7 mouse cellular contexts compared by ENCODE assay signal in the genomic region with DNA sequence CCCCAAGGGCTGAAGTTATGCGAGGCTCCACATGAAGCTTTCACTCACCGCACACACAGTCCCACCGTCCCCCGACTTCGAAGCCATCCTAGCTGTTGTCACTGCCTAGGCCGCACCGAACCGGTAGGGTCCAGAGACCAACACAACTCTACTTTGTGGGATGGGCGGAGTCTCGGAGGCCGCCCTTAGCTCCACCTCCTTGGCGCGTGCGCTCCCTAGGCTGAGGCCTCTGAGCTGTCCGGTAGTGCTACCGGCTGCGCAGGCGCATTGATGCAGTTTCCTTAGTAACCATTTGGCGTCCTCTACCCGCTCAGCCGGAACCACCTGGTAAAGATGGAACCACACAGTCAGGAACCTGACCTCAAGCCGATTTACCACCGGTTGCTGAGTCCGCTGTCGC. TPM values are rescaled to one million over a fixed set of nuclear protein-coding genes. Genes with fewer than 3 reads are reported as not detected.
DNase-seq lines count a peak whose midpoint lies in the region; ATAC-seq and TF ChIP-seq lines count a peak whose summit lies in the region.

A gene (minus strand): TSS at position 184 of the 400 bp plus-strand sequence.
A gene (plus strand): TSS at position 218 of the 400 bp plus-strand sequence.

- H3K4me2 ChIP-seq in intestine, postnatal 0 days (replicated peaks; ENCODE audit: low read depth): peak within 1 kb of the TSS; percentile 91
- H3K4me2 ChIP-seq in midbrain, embryonic 12.5 days (replicated peaks): peak within 1 kb of the TSS; percentile 97

- no peak within 1 kb of the TSS for H3K27ac ChIP-seq in intestine, postnatal 0 days (ENCODE audit: low read depth, low read length)
- H3K27ac ChIP-seq in midbrain, embryonic 12.5 days (replicated peaks): no peak within 1 kb of the TSS; the same call in 1 of the 2 replicates
- peak within 1 kb of the TSS; percentile 28 for H3K27ac ChIP-seq in small intestine, adult 2 months (ENCODE audit: insufficient read depth, low read depth, low read length)

- no peaks in the 10 kb centered on the region for H3K9me3 ChIP-seq in intestine, postnatal 0 days (ENCODE audit: control insufficient read depth)
- H3K9me3 ChIP-seq in midbrain, embryonic 12.5 days: no peaks in the 10 kb centered on the region

- under 1% methylated on average over 25 of the region's 25 CpGs for WGBS in intestine, postnatal 0 days
- under 1% methylated on average over 25 of the region's 25 CpGs for WGBS in midbrain, embryonic 12.5 days
- WGBS in small intestine, adult 2 months: 1% methylated on average over 25 of the region's 25 CpGs

- peak within 1 kb of the TSS; percentile 47 for H3K4me3 ChIP-seq in intestine, postnatal 0 days (ENCODE audit: low read depth, low read length)
- peak within 1 kb of the TSS; percentile 62 for H3K4me3 ChIP-seq in midbrain, embryonic 12.5 days
- H3K4me3 ChIP-seq in small intestine, adult 2 months (ENCODE audit: low read depth, low read length): peak within 1 kb of the TSS; percentile 82

- H3K36me3 ChIP-seq in intestine, postnatal 0 days (ENCODE audit: control insufficient read depth, insufficient read depth): peaks cover 3% of the 10 kb centered on the region; the same call in 1 of the 2 replicates
- H3K36me3 ChIP-seq in midbrain, embryonic 12.5 days: no peaks in the 10 kb centered on the region
- H3K36me3 ChIP-seq in small intestine, adult 2 months (ENCODE audit: control insufficient read depth, insufficient read depth, low read length): no peaks in the 10 kb centered on the region

- DNase-seq in adrenal gland, adult 2 months: peak; percentile 98
- peak; percentile 89 for DNase-seq in embryo, embryonic 11.5 days (ENCODE audit: low read depth, low spot score)
- DNase-seq in gastrocnemius, postnatal 4 days (ENCODE audit: low spot score in 2 of 2): peak; percentile 90 to 96
- DNase-seq in left cerebral cortex, postnatal 4 days: peak; percentile 96

- intact Hi-C loops in left cerebral cortex, postnatal 4 days (cut with DNase I): no loop called here

- ATAC-seq in intestine, postnatal 0 days: peak; percentile 96
- ATAC-seq in midbrain, embryonic 12.5 days (ENCODE audit: low FRiP score, low read depth): peak; percentile 97

- peak within 1 kb of the TSS; percentile 71 for H3K9ac ChIP-seq in intestine, postnatal 0 days (ENCODE audit: low read depth, low read length)
- peak within 1 kb of the TSS; percentile 73 for H3K9ac ChIP-seq in midbrain, embryonic 12.5 days (replicated peaks)

- H3K4me1 ChIP-seq in intestine, postnatal 0 days (replicated peaks; ENCODE audit: control insufficient read depth, insufficient read depth, low read length): peaks cover 7% of the 10 kb centered on the region; the same call in 1 of the 2 replicates
- peaks cover 19% of the 10 kb centered on the region for H3K4me1 ChIP-seq in midbrain, embryonic 12.5 days
- H3K4me1 ChIP-seq in small intestine, adult 2 months (ENCODE audit: control insufficient read depth, insufficient read depth, insufficient read length, low read length): peaks cover 18% of the 10 kb centered on the region

- TF ChIP-seq POLR2A in small intestine, adult 2 months (IDR thresholded peaks at IDR 0.05; ENCODE audit: low read depth, low read length): peak; percentile 77; the same call in 1 of the 2 replicates

- no peak for TF ChIP-seq CTCF in intestine, postnatal 0 days (IDR thresholded peaks at IDR 0.05; ENCODE audit: low read depth)
- TF ChIP-seq CTCF in small intestine, adult 2 months (IDR thresholded peaks at IDR 0.05; ENCODE audit: extremely low read depth, insufficient read length, insufficient replicate concordance, low read depth, low read length): no peak

- peaks cover 16% of the 10 kb centered on the region; the same call in 1 of the 2 replicates for H3K27me3 ChIP-seq in intestine, postnatal 0 days (replicated peaks; ENCODE audit: control insufficient read depth, insufficient read depth, low read length)
- peaks cover 31% of the 10 kb centered on the region for H3K27me3 ChIP-seq in midbrain, embryonic 12.5 days
- peaks cover 8% of the 10 kb centered on the region; the same call in 1 of the 2 replicates for H3K27me3 ChIP-seq in small intestine, adult 2 months (ENCODE audit: control insufficient read depth, insufficient read depth, low read length)

RNA-seq across cellular contexts. Expression of the first gene that starts in this region (rescaled TPM):
- total RNA-seq in adrenal gland, adult 2 months (2021): 100 to 1,000 TPM in 1 of 2 experiments, 10 to 100 TPM in 1; 63.8 to 107 TPM
- polyA plus RNA-seq in adrenal gland, adult 2 months (2012; rRNA removed): 79.1 and 102 TPM in 2 replicates
- 10 to 100 TPM; 40.7 to 44.0 TPM for total RNA-seq in gastrocnemius, postnatal 4 days (2021)
- polyA plus RNA-seq in intestine, postnatal 0 days (2015; fragmentation: Nextera tagmentation; extraction: Ambion mirVana): 44.9 and 46.3 TPM in 2 replicates
- total RNA-seq in left cerebral cortex, postnatal 4 days (2021): 10 to 100 TPM; 38.1 to 41.0 TPM
- 34.1 and 38.1 TPM in 2 replicates for polyA plus RNA-seq in midbrain, embryonic 12.5 days (2016; fragmentation: Nextera tagmentation; extraction: Ambion mirVana)
- polyA plus RNA-seq in small intestine, adult 2 months (2012; rRNA removed): 24.8 and 41.9 TPM in 2 replicates

RNA-seq across cellular contexts. Expression of the second gene that starts in this region (rescaled TPM):
- total RNA-seq in adrenal gland, adult 2 months (2021): under 1 TPM; 0.17 to 0.20 TPM
- polyA plus RNA-seq in adrenal gland, adult 2 months (2012; rRNA removed): 0.09 TPM in 1 of 2 replicates, not detected in the other
- under 1 TPM in 1 of 2 experiments, not detected in 1; 0.07 TPM for total RNA-seq in gastrocnemius, postnatal 4 days (2021)
- not detected in 2 replicates for polyA plus RNA-seq in intestine, postnatal 0 days (2015; fragmentation: Nextera tagmentation; extraction: Ambion mirVana)
- total RNA-seq in left cerebral cortex, postnatal 4 days (2021): 1 to 10 TPM; 1.7 to 2.0 TPM
- polyA plus RNA-seq in midbrain, embryonic 12.5 days (2016; fragmentation: Nextera tagmentation; extraction: Ambion mirVana): 0.15 TPM in 1 of 2 replicates, not detected in the other
- 0.09 and 0.11 TPM in 2 replicates for polyA plus RNA-seq in small intestine, adult 2 months (2012; rRNA removed)
